Mouse (Mus musculus): ENCODE results near the gene Lmbrd1.
"Not testable (repeated sequence)": the region's sequence is repeated elsewhere in the genome, so short reads cannot be mapped to it uniquely, and the experiment has no call there.

Lmbrd1 gene

GRCm38 (mm10) chr1:24678205-24678917 is at the start of gene Lmbrd1:
Lmbrd1 (plus strand) TSS chr1:24678630.
- peak; percentile 88 for DNase-seq (ENCODE audit: low spot score)

GRCm38 (mm10) chr1:24633553-24634132 is 44.8 kb upstream of the Lmbrd1 start:
- no peak for DNase-seq (ENCODE audit: low spot score)

GRCm38 (mm10) chr1:24650100-24650499 is 28.3 kb upstream of the Lmbrd1 start:
- no peak for DNase-seq (ENCODE audit: low spot score)

- no peak for DNase-seq (ENCODE audit: low spot score)
These were observed 18.5 kb upstream of the Lmbrd1 start for GRCm38 (mm10) chr1:24659914-24660313.

GRCm38 (mm10) chr1:24660662-24661061 is 17.8 kb upstream of the Lmbrd1 start:
- not testable (repeated sequence) for DNase-seq (ENCODE audit: low spot score)

- DNase-seq (ENCODE audit: low spot score): no peak
These were observed 16.9 kb upstream of the Lmbrd1 start for GRCm38 (mm10) chr1:24661551-24661950.

- no peak for DNase-seq (ENCODE audit: low spot score)
These were observed 14.3 kb upstream of the Lmbrd1 start for GRCm38 (mm10) chr1:24664158-24664557.

- no peak for DNase-seq (ENCODE audit: low spot score)
These were observed 5.2 kb upstream of the Lmbrd1 start for GRCm38 (mm10) chr1:24673231-24673630.

- no peak for DNase-seq (ENCODE audit: low spot score)
These were observed 724 bp upstream of the Lmbrd1 start for GRCm38 (mm10) chr1:24677706-24678105.

- no peak for DNase-seq (ENCODE audit: low spot score)
These were observed 641 bp downstream of the Lmbrd1 start for GRCm38 (mm10) chr1:24679071-24679470.

GRCm38 (mm10) chr1:24680991-24681390 is 2.6 kb downstream of the Lmbrd1 start:
- DNase-seq (ENCODE audit: low spot score): no peak

- no peak for DNase-seq (ENCODE audit: low spot score)
These were observed 3.5 kb downstream of the Lmbrd1 start for GRCm38 (mm10) chr1:24681946-24682345.

- no peak for DNase-seq (ENCODE audit: low spot score)
These were observed 5.5 kb downstream of the Lmbrd1 start for GRCm38 (mm10) chr1:24683947-24684346.

- no peak for DNase-seq (ENCODE audit: low spot score)
These were observed 7.2 kb downstream of the Lmbrd1 start for GRCm38 (mm10) chr1:24685606-24686005.

GRCm38 (mm10) chr1:24686235-24687021 is 8.0 kb downstream of the Lmbrd1 start:
- no peak for DNase-seq (ENCODE audit: low spot score)

GRCm38 (mm10) chr1:24697677-24698076 is 19.2 kb downstream of the Lmbrd1 start:
- DNase-seq (ENCODE audit: low spot score): no peak

GRCm38 (mm10) chr1:24698146-24698880 is 19.9 kb downstream of the Lmbrd1 start:
- no peak for DNase-seq (ENCODE audit: low spot score)

- no peak for DNase-seq (ENCODE audit: low spot score)
These were observed 20.9 kb downstream of the Lmbrd1 start for GRCm38 (mm10) chr1:24699320-24699719.

GRCm38 (mm10) chr1:24700241-24700640 is 21.8 kb downstream of the Lmbrd1 start:
- no peak for DNase-seq (ENCODE audit: low spot score)

- DNase-seq (ENCODE audit: low spot score): no peak
These were observed 25.4 kb downstream of the Lmbrd1 start for GRCm38 (mm10) chr1:24703821-24704220.

GRCm38 (mm10) chr1:24716301-24716700 is 37.9 kb downstream of the Lmbrd1 start:
- no peak for DNase-seq (ENCODE audit: low spot score)

GRCm38 (mm10) chr1:24719621-24720020 is 41.2 kb downstream of the Lmbrd1 start:
- no peak for DNase-seq (ENCODE audit: low spot score)
